23 mouse cellular contexts compared by ENCODE assay signal in the genomic region with DNA sequence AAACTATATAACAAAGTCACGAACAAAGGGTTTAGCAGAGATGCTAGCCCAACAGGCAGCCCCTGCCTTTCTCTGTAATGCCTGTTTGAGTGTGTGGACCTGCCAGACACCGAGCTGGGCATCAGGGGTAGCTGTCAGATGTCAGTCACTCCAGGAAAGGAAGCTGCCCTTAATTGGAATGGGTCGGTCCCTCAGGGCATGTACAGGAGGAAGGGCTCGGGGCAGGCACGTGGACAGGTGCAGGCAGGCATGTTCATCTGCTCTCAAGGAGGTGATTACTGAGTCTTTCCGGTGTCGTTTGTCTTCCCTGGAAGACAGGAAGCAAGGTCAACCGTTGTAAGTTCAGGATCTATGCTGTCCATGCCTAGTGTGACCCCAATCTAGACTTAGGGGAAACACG.
"Had no signal": no experiment of that assay in that cellular context is flagged by ENCODE, and none has a peak within 500 bp of the region (broad histone marks: within the 10 kb centered on the region; RNA-seq: fewer than 3 reads in every experiment).

No protein-coding gene starts in this region.

- H3K27ac ChIP-seq: kidney, embryonic 15.5 days; limb, embryonic 15.5 days; liver, embryonic 14.5 days; lung, embryonic 15.5 days; midbrain, embryonic 13.5 days; neural tube, embryonic 13.5 days had no signal

- H3K27me3 ChIP-seq: kidney, embryonic 15.5 days; lung, embryonic 15.5 days; midbrain, embryonic 13.5 days; neural tube, embryonic 13.5 days had no signal

- H3K9me3 ChIP-seq: kidney, embryonic 15.5 days; limb, embryonic 15.5 days; lung, embryonic 15.5 days; midbrain, embryonic 10.5 days; neural tube, embryonic 13.5 days had no signal

- H3K4me3 ChIP-seq: kidney, embryonic 15.5 days; limb, embryonic 15.5 days; lung, embryonic 15.5 days; megakaryocyte, embryonic 14.5 days; midbrain, embryonic 10.5 days; midbrain, embryonic 13.5 days; myocyte; neural tube, embryonic 13.5 days had no signal

- ATAC-seq: midbrain, embryonic 13.5 days; midbrain, embryonic 16.5 days had no signal

- H3K9ac ChIP-seq: kidney, embryonic 15.5 days; limb, embryonic 15.5 days; liver, embryonic 14.5 days; lung, embryonic 15.5 days; midbrain, embryonic 13.5 days; neural tube, embryonic 13.5 days had no signal

- DNase-seq: kidney, adult 8-10 months; kidney, postnatal 10 days; kidney, postnatal 36 days; layer of hippocampus, postnatal 36 days; left cerebral cortex, postnatal 4 days; lung, adult 18-20 months; lung, postnatal 10 days; lung, postnatal 36 days; retina, postnatal 1 day; right cerebral cortex, postnatal 25 days; thymus, adult 18-20 months; thymus, postnatal 36 days had no signal

- H3K4me2 ChIP-seq: kidney, embryonic 15.5 days; limb, embryonic 15.5 days; liver, embryonic 11.5 days; lung, embryonic 15.5 days; midbrain, embryonic 13.5 days; neural tube, embryonic 13.5 days had no signal

- H3K36me3 ChIP-seq: kidney, embryonic 15.5 days; limb, embryonic 15.5 days; lung, embryonic 15.5 days; midbrain, embryonic 10.5 days; midbrain, embryonic 13.5 days; neural tube, embryonic 13.5 days had no signal
